Mouse (Mus musculus): ENCODE measurements at regions not wholly inside any gene's neighbourhood (a gene's known extent, or its start where the extent isn't known, plus 50 kb on each side); places are given as distances from the start of the nearest gene placed in this dataset.

- TF ChIP-seq CTCF (IDR thresholded peaks at IDR 0.05; ENCODE audit: low read depth) (no peak), EP300 (IDR thresholded peaks at IDR 0.05; ENCODE audit: low read depth) (no peak)
Observed at GRCm38 (mm10) chr13:28826284-28826683, 127.2 kb downstream of the Sox4 start.
